Mouse (Mus musculus) kidney, postnatal 36 days (tissue): ENCODE measurements around the gene Vps45.
"Not testable (repeated sequence)": the region's sequence is repeated elsewhere in the genome, so short reads cannot be mapped to it uniquely, and the experiment has no call there.

Experiments
- DNase-seq, 2 experiments: peaks; one replicate each; pipeline ENCODE4 v3.0.0; 2021 to 2022; ENCODE audit warnings: mixed read lengths in 2 of 2

Gene Vps45

DNA sequence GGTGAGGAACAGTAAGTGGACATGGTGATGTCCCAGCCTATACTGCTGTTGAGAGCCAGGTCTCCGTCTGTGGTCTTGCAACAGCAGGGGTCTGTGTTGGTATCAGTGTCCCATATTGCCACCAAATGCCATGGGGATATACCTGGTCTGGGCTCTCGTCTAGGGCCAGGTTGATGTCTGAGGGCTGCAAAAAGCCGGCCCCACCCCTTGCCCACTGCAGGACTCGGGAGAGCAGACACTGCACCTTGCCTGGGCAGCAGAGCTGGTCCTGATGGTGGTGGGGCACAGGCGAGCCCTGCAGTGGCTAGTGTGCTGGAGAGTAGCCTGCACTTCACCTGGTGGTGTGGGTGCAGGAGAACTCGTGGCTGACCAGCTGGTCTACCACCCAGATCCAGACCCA, 19.8 kb upstream of the Vps45 start:
- DNase-seq = no peak

GRCm38 (mm10) chr3:96072921-96073486, 14.7 kb upstream of the Vps45 start:
- DNase-seq = no peak

- DNase-seq = no peak
These were observed 12.0 kb upstream of the Vps45 start for GRCm38 (mm10) chr3:96070241-96070640.

GRCm38 (mm10) chr3:96069542-96069941, 11.3 kb upstream of the Vps45 start:
- no peak for DNase-seq

DNA sequence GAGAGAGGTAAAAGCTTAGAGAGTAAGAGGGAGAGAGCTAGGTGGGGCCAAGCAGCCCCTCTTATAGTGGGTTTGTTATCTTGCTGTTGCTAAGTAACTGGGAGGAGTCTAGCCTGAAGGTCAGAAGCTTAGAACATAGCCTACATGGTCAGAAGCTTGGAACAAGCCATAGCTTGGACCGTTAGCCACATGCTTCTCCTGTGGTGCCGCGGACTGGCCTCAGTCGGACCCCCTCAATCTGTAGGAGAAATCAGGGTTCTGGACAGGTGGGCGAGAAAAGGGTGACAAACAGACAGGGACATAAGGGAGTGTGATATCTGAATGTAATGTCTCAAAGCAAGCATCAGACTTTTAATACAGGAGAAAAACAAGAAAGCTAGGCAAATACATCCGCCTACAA, 10.8 kb upstream of the Vps45 start:
- DNase-seq = no peak

- no peak for DNase-seq
These were observed 8.5 kb upstream of the Vps45 start for GRCm38 (mm10) chr3:96066741-96067140.

- peak; percentile 70 to 77 for DNase-seq
These were observed 7.6 kb upstream of the Vps45 start for GRCm38 (mm10) chr3:96065754-96066375.

GRCm38 (mm10) chr3:96065147-96065546, 6.9 kb upstream of the Vps45 start:
- DNase-seq = no peak

DNA sequence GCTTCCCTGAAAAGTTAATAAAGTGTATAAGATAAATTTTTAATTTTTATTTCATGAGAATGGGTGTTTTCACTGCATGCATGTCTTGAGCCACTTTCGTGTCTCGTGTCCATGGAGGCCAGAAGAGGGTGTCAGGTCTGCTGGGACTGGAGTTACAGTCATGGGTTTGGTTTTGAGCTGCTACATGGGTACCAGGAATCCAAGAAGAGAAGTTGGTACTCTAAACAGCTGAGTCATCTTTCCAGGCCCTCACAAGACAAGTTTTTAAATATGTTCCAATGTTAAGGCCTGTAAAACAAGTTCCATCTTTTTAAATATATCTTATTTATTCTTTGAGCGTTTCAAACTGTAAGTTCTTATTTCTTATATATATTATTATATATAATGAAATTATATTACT, 6.0 kb upstream of the Vps45 start:
- DNase-seq = no peak

- DNase-seq = no peak
These were observed 5.0 kb upstream of the Vps45 start for GRCm38 (mm10) chr3:96063299-96063698.

- no peak for DNase-seq
These were observed 1.9 kb upstream of the Vps45 start for GRCm38 (mm10) chr3:96060146-96060545.

- DNase-seq = peak; percentile 90 to 92
These were observed 490 bp downstream of the Vps45 start for GRCm38 (mm10) chr3:96057747-96058204.

DNA sequence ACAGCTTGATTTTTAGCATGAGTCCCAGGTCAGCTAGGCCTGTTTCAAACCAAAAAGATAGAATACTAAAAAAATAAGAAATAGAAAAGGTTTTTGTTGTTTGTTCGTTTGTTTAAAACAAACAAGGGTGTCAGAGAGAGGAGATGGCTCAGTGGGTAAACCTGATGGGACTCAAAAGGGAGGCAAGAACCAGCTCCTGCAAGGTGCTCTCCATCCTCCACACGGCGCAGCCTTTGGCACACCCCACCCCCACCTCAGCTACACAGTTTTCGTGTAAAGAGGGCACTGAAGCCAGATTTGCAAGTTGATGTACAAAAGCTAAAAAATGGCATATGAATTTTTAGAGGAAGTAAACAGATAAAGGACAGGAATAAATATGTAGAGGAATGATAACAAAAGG, 2.2 kb downstream of the Vps45 start:
- no peak for DNase-seq

- no peak for DNase-seq
These were observed 3.0 kb downstream of the Vps45 start for GRCm38 (mm10) chr3:96055294-96055693.

- peak in 1 of 2 experiments; percentile 42 for DNase-seq
These were observed 6.4 kb downstream of the Vps45 start for GRCm38 (mm10) chr3:96051839-96052238.

DNA sequence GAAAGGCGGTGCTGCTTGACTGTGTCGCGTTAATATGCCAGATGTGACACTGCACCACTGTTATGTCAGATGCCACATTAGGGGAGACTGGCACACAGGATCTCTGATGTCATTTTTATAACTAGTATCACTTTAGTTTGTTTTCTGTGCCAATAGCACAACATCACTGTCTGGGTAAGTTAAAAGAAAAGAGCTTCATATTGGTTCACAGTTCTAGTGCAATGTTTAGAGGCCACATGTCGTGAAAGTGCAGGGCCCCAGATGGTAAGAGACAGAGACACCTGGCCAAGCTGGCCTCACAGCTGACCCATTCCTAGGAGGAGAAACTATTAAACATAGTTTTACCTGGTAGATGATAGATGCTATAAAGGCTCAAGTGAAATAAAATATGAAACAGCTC, 7.1 kb downstream of the Vps45 start:
- DNase-seq = no peak

DNA sequence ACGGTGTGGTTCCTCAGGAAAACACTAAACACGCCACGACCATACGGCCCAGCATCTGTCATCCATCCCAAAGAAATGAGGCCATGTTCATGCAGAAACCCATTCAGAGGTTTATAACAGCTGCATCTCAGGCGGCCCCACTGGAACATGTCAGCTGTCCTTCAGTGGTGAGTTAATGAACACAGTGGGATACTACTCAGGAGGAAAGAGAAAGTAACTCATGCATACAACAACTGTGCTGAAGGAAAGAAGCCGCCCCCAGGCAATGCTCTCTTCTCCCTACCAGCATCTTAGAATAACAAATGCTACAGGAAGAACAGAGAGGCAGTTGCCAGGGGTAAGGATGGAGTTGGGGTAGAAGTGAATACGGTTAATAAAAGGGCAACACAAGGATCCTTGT, 7.5 kb downstream of the Vps45 start:
- no peak for DNase-seq

- not testable (repeated sequence) for DNase-seq
These were observed 13.7 kb downstream of the Vps45 start for GRCm38 (mm10) chr3:96044559-96044958.

- DNase-seq = no peak
These were observed 15.2 kb downstream of the Vps45 start for GRCm38 (mm10) chr3:96043104-96043503.

GRCm38 (mm10) chr3:96041079-96041478, 17.2 kb downstream of the Vps45 start:
- DNase-seq = no peak

GRCm38 (mm10) chr3:96040663-96041006, 17.6 kb downstream of the Vps45 start:
- DNase-seq = no peak

DNA sequence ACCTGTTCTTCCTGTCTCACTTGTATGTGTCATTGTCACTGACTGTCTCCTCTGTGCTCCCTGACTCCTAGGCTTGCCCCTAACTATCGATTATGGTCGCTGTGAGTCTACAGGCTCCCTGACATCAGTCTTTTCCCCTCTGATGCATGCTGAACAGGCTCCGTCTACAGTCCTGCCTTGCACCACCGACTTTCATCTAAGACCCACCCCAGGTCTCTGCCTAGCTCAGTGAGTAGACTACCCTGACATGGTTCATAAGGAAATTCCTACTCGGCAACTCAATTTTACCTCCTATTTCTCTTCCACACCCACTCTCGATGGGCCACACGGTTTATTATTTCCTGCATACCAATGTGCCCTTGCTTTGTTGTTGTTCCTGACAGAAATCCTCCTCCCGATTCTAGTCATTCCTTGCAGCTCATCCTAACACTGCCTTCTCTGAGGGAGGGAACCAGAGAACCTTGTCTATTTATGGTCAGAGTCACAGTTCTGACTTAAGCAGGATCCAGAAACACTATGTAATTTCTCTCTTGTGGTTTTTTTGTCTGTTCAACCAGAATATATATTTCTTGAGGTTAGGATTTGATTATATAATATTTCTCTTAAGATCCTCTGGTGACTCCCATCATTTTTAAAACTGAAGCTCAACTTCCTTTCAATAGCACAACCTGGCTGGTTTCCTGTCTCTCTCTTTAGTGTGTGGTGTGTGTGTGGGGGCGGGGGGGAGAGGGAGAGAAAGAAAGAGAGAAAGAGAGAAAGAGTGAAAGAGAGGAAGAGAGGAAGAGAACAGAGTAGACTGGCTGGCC, 18.2 kb downstream of the Vps45 start:
- peak in 1 of 2 experiments; percentile 6 for DNase-seq

GRCm38 (mm10) chr3:96038851-96039250, 19.4 kb downstream of the Vps45 start:
- no peak for DNase-seq

- DNase-seq = no peak
These were observed 20.1 kb downstream of the Vps45 start for GRCm38 (mm10) chr3:96038156-96038555.
